Mouse (Mus musculus) heart, adult 18-20 months (tissue): ENCODE measurements around the gene Trio. TPM values are rescaled to one million over a fixed set of nuclear protein-coding genes. Genes with fewer than 3 reads are reported as not detected.

Experiments used
- DNase-seq, 2 experiments: peaks; one replicate each; pipeline ENCODE4 v3.0.0; 2021 to 2022; ENCODE audit warnings: mixed read lengths in 1 of 2
- total RNA-seq, 2 experiments: library from RNA; stranded (reverse); gene quantifications; 2 replicates each; pipeline ENCODE4 v1.2.3; 2021

The Trio gene
- total RNA-seq, 2 experiments from 2014 or later = 40.2 to 41.5 TPM

DNA sequence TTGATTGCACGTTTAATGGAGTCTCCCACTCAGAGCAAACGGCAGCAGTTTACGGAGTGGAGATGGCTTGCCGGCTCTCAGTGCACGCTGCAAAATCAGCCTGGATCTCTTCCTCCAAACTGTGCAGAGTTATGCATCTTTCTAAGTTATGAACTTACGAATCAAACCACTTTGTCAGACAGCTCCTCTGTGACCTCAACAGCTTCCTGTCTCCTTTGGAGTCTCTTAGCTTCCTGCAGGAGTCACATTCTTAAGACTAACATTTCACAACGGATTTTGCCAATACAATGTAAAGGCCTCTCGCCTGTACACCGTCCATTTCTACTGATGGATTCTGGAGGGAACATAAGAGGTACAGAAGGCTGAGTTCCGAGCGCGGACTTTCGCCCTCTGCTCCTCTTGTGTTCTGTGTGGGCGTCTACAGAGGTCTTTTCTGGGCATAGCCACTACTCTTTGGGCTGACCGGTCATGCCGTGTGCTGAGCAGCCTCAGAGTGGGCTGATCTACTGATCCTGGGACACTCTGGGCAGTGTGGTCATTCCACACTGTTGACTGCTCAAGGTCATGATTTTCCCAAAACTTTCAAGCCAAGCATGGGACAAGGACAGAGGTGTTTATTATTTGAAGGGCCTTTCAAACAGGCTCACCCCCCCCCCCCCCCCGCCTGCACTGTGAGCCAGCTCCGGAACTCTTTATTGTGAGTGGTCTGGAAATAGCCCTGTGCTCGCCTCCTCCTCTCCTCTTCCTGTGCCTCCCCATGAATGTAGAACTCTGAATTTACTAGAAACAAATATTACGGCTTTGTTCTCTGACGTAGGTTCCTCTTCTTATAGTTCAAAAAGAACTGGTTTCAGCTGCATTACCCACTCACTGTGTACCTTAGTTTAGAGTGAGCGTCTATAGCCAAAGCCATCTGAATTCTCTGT, 229.4 kb downstream of the Trio start:
- peak in 1 of 2 experiments; percentile 43 for DNase-seq

DNA sequence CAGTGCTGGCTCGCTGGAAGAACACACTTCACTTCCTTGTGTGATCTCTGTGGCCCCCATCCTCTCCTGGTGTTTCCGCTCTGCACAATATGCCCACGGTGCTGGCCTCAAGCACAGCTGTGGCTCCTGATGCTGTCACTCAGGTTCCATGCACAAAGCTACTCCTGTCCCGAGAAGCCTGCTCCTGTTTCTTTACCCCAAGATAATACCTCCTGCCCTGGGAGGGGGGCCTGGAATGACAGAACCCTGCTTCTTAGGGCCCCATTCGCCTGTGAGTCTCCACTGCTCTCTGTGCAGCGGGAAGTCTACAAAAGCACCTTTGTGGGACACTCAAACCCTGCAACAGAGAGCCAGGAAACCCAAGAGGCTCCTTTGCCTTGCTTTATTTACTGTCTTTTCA, 232.4 kb downstream of the Trio start:
- DNase-seq = no peak

DNA sequence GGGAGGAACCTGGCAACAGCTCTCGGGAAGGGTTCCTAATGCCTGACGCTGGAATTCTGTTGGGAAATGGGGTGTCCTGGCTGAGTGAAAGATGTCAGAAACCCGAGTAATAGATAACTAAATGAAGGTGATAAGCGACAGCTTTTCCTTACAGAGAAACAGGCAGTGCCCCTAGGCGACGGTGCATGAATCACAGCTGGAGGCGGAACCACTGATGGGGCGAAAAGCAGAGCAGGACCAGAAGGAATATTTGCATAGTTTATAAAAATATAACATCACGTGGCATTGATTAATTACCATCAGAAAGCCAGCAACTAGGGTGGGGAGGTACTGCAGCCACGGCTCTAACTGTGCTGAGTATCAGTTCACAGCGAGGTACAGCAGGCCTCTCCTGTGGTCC, 233.2 kb downstream of the Trio start:
- no peak for DNase-seq

DNA sequence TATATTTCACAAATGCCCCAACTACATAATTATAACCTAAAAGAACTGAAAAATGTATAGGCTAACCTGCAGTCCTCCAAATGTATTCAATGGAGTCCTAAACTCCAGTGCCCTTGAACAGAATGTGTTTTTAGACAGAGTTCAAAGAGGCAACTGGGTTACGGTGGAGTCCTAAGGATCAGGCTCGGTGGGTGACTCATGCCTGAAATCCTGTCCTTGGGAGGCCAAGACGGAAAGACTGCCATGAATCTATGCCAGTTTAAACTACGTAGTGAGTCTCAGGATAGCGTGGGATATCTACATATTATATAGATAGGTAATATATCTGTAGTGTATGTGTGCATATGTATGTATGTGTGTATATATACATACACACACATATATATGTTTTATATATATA, 234.5 kb downstream of the Trio start:
- DNase-seq = no peak

DNA sequence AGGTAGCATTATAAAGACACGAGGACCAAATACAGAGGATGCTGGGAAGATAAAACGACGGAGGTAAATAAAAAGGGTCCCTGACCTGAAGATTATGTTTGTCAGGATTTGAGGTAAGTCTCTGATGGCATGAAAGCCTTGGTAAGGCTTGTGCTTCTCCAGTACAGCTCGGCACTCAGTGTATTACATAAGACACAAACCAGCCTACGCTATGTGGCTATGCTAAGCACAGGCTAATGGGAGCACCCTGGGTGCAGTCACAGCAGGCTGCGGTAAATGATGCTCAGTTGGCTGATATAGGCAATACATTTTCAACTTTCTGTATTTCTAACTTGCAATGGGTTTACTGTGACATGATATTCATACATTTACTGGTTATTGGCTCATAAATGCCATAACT, 234.9 kb downstream of the Trio start:
- no peak for DNase-seq

DNA sequence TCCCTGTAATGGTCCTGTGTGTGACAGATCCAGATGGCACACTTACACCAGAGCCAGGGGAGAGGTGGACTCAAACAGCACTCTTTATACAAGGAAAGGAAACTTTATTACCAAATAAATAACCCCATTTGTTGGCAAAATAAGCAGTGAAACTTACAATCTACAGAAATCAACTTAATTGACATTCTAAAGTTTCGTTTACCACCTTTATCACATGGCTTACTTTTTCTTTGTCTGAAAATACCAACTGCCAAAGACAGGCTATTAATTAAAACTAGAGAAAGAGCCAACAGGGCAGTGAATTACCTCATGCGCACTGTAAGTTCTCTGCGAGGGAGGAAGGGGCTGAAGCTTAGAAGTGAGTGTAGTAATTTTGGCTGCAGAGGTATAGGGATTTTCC, 236.3 kb downstream of the Trio start:
- DNase-seq = no peak

DNA sequence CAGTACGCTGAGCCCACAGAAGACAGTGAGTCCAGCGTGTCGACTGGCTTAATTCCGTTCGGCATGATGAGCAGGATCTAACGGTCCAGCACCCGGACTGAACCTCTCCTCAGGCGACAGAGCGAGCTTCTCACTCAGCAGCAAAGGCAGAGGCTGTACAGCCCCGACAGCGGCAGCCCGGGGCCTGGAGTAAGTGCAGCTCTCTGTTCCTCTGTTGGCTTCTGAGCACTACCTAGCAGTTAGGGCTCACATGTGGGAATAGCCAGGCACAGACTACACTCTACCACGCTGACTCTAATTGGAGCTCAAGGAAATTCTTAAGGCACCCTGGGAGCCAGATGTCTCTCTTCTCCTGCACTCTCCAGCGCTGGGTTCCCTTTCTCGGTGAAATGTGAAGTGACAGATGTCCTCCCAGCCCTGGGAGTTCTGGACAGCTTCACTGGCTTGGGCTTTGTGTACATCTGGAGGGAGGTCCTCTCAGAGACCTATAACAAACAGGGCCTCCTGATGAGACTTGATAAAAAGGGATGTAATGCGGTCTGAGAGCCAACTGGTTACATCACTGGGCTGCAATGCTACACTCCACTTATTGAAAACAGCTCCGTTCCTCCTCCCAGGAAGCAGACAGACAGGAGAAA, 237.4 kb downstream of the Trio start:
- peak; percentile 71 to 74 for DNase-seq

DNA sequence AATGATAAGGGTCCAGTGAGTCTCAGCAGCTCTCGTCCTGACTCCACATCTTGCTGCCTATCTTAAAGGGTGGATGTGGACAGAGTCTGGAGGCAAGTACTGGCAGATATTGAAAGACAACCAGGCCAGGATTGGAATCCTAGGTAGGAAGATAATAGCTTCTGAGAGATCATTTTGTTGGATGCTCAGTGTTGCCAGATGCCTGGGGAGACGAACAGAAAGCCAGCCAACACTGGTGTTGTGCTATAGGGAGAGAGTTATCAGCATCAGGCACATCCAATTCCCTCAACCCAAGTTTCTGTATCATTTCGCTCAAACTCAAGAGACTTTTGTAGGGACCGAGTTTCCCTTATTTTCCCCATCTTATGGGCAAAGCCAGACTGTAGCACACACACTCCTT, 238.5 kb downstream of the Trio start:
- no peak for DNase-seq

DNA sequence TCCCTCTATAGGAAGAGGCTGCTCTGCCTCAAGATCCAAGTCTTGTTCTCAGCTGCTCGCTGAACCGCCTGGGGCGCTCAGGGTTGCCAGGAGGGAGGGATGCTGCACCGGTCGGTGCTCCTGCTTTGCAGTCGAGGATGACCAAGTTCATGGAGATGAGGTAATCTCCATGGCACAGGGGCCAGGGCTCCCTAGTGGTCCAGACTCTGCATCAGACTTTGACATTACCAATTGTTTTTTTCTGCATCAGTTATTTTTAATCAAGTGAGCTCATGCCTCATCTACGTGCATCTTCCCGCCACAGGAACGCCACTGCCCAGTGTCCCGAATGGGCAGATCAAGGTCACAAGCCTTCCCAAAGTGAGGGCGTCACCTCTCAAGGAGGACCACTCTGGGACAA, 239.2 kb downstream of the Trio start:
- peak; percentile 33 to 37 for DNase-seq

DNA sequence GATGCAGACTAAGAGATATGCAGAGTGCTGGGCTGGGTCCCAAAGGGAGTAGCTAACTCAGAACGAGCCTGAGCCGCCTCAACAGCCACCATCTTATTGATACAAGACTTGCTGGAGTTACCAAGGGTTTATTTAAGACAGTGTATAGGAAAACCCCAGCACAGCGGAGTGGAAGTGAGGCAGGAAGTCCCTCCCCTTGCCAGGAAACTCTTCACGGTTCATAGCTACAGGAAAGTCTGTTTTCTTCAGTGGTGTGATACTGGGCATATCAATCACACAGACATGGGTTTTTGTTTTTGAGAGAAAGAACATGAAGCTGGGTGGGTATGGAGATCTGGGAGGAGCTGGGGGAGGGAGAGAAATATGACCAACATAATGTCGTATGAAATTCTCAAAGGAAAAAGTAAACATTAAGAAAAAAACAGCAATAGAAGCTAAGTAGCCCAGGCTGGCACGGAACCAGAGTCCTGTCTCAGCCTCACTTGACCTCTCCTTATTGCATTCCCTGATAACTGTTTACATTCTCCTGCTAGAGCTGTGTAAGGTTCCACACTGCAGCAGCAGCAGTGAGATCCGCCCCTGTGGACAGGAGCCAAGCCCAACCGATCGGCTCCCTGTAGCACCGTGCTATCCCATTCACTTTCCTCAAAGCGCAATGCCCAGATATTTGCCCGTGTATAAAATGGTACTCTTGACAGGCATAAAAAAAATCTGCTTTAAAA, 240.2 kb downstream of the Trio start:
- peak; percentile 63 to 73 for DNase-seq

DNA sequence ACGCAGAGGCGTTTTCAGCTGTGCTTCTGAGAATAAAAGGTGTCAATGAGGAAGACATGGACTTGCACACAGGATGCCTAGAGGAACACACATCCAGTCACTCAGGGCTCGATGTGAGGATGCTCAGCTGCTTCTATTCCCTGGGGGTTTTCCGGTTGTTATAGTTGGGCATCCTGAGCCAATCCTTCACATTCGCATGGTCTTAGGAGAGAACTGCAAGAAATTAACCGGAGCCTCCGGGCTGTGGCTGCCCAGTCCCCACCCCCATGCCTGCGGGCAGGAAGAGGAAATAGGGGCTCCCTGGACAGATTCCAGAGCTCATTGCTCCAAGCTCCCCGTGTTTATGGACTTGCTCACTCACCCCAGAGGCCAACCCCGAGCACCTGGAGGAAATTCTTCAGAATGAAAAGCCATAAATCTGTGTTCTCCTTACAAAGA, 241.5 kb downstream of the Trio start:
- DNase-seq = peak; percentile 72 to 79

DNA sequence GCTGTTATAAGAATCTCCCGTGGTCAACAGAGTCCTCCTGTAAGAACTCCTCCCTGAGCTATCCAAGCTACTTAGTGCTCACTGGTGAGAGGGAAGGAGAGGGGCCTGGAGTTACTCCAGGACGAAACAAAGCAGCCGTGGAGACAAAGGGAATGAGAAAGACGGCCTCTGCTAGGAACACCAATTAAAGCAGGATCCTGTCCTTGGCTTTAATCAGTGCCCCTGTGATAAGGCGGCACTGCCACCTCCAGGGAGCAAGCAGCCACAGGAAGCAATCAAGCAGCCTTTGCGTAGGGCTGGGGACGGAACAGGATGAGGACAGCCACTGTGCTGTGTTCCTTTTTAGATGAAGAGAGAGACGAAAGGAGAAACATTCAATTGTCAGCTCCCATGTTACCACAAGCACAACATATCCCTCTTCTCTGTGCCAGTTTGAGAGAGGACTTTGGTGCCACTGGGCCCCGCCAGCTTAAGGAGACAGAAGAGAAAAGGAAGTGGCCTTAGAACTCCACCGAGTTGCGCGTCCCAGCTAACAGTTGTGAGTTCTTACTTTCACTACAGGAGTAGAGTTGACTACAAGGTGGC, 242.0 kb downstream of the Trio start:
- DNase-seq = peak in 1 of 2 experiments; percentile 72

DNA sequence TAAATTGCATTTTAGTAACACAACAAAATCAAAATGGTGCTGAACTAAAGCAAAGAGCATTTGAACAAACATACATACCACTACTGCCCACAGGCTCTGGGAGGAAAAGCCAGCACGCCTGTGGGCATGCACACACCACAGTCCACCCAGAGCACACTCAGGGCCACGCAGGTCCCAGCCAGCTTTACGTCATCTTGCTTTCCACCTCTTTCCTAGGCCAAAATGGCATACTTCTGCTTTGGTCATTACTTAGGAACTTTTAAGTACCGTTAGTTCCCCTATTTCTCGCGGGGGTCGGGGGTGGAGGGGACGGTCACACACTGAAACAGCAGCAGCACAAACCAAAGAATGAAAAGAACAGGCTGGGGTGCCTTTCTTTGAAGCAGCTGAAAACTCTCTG, 242.6 kb downstream of the Trio start:
- DNase-seq = peak in 1 of 2 experiments; percentile 46

DNA sequence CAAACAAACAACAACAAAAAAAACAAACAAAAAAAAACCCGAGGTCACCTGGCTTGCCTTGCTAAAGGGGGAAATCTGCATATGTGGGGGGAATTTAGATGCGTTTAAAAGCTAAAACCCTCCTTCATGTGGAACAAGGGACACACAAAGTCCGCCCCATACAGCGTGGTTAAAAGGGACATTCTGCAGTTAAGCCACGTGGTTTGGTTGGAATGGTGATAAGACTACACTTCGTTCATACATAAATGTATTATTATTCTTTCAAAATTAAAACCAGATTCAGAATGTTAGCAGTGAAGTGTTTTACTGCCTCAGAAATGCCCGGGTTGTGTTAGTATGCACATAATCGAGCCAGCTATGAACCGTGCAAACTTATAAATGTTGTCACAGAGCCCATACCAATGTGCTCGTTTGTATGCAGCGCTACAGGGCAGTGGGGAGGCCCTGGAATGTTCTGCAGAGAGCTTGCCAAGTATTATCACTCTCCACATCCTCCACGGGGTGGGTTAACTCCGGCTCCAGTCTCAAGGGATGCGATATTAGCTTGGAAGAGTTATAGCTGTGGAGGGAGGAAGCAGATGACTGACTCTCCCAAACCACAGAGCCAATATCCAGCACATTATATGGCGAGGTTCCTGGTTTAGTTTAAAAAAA, 243.1 kb downstream of the Trio start:
- DNase-seq = peak; percentile 70 to 86

DNA sequence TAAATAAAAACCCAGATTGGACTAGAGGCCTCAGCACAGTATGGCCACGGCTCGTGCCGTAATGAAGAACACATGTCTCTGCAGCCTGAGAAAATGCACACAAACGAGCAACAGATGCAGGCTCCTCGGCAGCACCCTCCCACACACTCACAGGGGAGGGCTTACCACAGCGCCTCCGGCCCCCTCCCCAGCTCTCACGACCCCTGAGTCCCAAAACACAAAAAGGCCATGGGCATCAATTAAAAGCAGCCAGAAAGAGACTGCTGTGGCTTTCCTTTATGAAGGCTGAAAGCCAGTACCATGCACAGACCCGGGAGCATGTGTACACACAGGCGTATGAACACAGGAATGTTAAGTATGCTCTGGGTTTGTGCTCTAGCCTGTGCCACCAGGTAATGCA, 245.8 kb downstream of the Trio start:
- DNase-seq = no peak

DNA sequence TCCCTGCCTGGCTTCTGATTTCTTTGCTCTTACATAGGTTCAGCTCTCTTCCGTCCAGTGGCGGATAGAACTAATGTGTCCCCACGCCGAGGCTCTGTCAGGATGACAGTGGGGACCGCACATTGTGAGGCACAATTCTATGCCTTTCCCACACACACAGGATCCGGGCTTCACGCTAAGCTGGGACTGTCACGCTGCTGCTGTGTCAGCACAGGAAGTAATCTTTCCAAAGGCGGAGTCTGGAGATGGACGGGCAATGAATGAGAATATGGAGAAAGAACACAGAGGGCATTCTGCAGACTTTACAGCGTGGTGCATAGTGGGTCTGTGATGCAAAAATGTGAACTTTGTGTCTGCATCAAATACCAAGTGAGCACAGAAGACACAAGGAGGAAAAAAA, 246.2 kb downstream of the Trio start:
- DNase-seq = peak; percentile 34 to 40

DNA sequence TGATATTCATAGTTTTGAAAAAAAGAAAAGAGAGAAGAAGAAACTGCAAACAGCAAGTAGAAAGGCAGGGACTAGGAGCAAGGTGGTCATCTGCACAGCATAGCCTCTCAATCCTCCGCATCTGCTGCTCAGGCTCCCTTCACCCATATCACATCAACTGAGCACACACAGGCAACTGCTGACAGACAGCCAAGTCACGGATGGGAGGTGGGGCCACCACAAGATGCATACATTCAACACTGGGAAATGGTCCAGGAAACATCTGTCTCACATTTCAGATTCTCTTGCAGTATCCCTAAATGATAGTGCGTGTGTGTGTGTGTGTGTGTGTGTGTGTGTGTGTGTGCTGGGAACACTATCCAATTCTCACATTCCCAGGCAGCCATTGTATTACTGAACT, 247.4 kb downstream of the Trio start:
- DNase-seq = no peak

DNA sequence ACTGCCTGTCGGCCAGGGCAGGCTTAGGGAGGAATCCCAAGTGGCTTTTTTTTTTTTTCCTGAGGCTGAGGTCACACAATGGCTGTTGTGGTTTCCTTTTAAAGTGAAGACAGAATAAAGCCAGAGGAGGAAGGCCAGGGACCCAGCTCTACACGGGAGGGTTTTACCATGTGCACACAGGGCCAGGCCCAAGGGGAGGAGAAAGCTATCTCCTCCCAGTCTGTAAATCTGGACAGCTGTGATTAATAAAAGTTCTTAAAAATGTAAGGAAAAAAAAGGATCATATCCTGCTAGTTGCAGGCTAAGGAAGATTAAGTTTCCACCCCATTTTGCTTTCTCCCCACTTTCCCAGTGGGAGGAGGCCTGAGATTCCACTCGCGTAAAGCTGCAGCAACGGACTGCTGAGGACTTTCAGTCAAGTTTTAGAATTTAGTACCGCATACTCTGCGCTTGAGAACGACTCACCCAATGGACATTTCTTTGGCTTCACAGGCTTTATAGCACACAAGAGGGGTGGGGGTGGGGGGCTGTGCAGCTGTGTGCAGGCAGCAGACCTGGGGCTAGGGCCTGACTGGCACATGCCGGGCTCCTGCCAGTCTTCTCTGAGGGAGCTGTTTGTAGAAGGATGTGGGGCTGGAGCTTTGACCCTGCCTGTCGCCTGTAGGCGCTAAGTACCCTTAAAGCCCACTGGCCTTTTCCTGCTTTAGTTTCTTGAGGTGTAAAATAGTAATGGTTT, 248.0 kb downstream of the Trio start:
- peak in 1 of 2 experiments; percentile 41 for DNase-seq

DNA sequence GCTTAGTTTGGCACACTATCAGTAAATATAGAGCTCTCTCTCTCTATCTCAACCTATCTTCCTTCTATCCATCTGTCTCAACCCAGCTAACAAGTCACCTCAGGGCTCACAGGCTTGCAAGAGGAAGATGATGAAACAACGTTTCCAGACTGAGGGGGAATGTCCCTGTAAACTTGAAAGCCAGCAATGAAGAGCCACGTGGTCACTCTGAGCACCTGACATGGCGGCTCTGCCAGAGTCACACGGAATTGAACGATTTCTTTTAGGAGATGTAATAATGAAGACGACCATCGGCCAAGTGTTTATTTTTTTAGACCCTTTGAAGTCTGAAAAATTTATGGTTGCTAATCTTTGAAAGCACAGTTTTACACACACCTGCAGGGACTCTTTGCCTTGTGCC, 251.2 kb downstream of the Trio start:
- DNase-seq = no peak

DNA sequence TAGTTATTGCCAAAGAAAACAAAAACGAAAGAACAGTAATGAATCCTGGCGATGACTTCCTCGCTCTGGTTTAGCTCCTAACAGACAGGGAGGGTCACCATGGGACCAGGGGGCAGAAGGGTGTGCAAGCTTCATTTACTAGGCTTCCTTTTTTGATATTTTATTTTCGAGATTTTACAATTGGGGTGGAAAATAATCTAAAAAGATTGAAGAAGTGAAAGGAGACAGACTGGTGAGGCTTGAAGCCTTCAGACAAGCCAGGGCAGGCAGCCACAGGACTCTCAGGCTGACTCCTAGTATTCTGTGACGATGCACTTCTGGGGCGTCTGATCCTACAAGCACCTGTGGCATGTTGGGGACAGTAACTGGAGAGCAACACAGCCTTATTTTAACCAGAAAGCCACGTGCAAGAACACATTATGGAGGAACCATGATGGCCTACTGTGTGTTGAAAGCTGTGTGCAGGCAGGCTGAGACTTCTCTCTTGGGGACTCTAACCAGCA, 253.5 kb downstream of the Trio start:
- DNase-seq = peak in 1 of 2 experiments; percentile 33

DNA sequence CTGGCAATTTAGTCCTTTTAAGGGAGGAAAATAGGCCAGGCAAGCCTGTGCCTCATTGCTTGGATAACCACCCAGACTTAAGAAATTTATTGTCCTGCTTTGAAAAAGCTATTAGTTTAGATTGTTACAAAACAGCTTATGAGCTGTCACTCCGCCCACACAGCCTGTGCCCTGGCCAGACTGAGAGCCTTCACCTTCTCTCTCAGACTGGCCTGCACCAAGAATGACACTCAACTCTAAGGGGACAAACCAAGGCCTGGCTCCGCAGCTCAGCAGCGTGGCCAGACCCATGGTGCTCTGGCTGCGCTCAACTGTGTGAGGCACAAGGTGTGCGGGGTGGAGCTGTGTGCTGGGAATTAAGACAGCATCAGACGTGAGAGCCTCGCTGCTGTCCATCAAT, 254.1 kb downstream of the Trio start:
- DNase-seq = peak; percentile 43 to 54
